Mouse (Mus musculus): ENCODE measurements around the gene Spata46. TPM values are rescaled to one million over a fixed set of nuclear protein-coding genes. Genes with fewer than 3 reads are reported as not detected.

Spata46 gene
- polyA plus RNA-seq, 1 experiment: not detected

GRCm38 (mm10) chr1:170360183-170360915, 51.7 kb downstream of the Spata46 start:
- 60% methylated on average over 10 of the region's 10 CpGs for WGBS
- Histone ChIP-seq H3K27me3 (ENCODE audit: control insufficient read depth, insufficient read depth, low read length) (no peaks in the 10 kb centered on the region), H3K27ac (ENCODE audit: insufficient read depth, low read depth, low read length) (no peak overlapping the region), H3K4me3 (ENCODE audit: low read depth, low read length) (no peak overlapping the region), H3K36me3 (ENCODE audit: control insufficient read depth, insufficient read depth, low read length) (no peaks in the 10 kb centered on the region), H3K4me1 (ENCODE audit: control insufficient read depth, insufficient read depth, insufficient read length, low read length) (no peaks in the 10 kb centered on the region)
- TF ChIP-seq CTCF (IDR thresholded peaks at IDR 0.05; ENCODE audit: extremely low read depth, insufficient read length, insufficient replicate concordance, low read depth, low read length) (no peak), POLR2A (IDR thresholded peaks at IDR 0.05; ENCODE audit: low read depth, low read length) (no peak)

Other genes with a start within 250 kb of the Spata46 start
- gene Ddr2, start 198.0 kb upstream of the Spata46 start, polyA plus RNA-seq (2012; rRNA removed): 4.0 and 4.4 TPM in 2 replicates
- 4.8 and 15.1 TPM in 2 replicates for gene Uap1, start 133.8 kb upstream of the Spata46 start, polyA plus RNA-seq (2012; rRNA removed)
- gene Uhmk1, start 93.4 kb upstream of the Spata46 start, polyA plus RNA-seq (2012; rRNA removed): 2.1 and 4.5 TPM in 2 replicates
- not detected in 2 replicates for gene Sh2d1b2, start 76.1 kb upstream of the Spata46 start, polyA plus RNA-seq (2012; rRNA removed)
- 0.28 and 0.60 TPM in 2 replicates for gene Sh2d1b1, start 31.5 kb upstream of the Spata46 start, polyA plus RNA-seq (2012; rRNA removed)
- 1.8 and 17.6 TPM in 2 replicates for gene Gm7694, start 2.5 kb upstream of the Spata46 start, polyA plus RNA-seq (2012; rRNA removed)

Measured in small intestine, adult 2 months (tissue).